Mouse (Mus musculus) intestine, embryonic 15.5 days (tissue): Measurements from ENCODE around the gene Bcat1. TPM values are rescaled to one million over a fixed set of nuclear protein-coding genes. Genes with fewer than 3 reads are reported as not detected.

ENCODE experiments used
- polyA plus RNA-seq: library from polyadenylated mRNA; unstranded; fragments of >200 nt; fragmentation: Nextera tagmentation; extraction: Ambion mirVana; gene quantifications from 2 replicates; pipeline ENCODE4 v1.2.1, GENCODE M21; 2015

Bcat1 gene
- polyA plus RNA-seq, 1 experiment from 2014 or later, result 6.1 TPM

Other genes starting within 250 kb of the Bcat1 start
- gene Lrmp, start 39.5 kb upstream of the Bcat1 start, polyA plus RNA-seq, result 2.7 and 5.8 TPM in 2 replicates
- gene Casc1, start 134.8 kb upstream of the Bcat1 start, polyA plus RNA-seq, result 0.14 and 0.20 TPM in 2 replicates
- gene Etfrf1, start 134.9 kb upstream of the Bcat1 start, polyA plus RNA-seq, result 42.8 and 43.1 TPM in 2 replicates
- gene Kras, start 174.1 kb upstream of the Bcat1 start, polyA plus RNA-seq, result 67.6 and 68.6 TPM in 2 replicates